Mouse (Mus musculus) kidney, adult 11 months (tissue): ENCODE measurements at regions not wholly inside any gene's neighbourhood (a gene's known extent, or its start where the extent isn't known, plus 50 kb on each side); places are given as distances from the start of the nearest gene placed in this dataset.

Experiments
- DNase-seq: peaks from one replicate; pipeline ENCODE4 v3.0.0; 2022

- DNase-seq: no peak
Observed at GRCm38 (mm10) chr14:100867790-100868189, 332.3 kb downstream of the Prr30 start.

GRCm38 (mm10) chr14:100864792-100865191 lies 335.3 kb downstream of the Prr30 start:
- no peak for DNase-seq

- no peak for DNase-seq
Observed at GRCm38 (mm10) chr14:100864164-100864563, 336.0 kb downstream of the Prr30 start.

- no peak for DNase-seq
Observed at GRCm38 (mm10) chr14:100842828-100843227, 357.3 kb downstream of the Prr30 start.
